Mouse (Mus musculus) brain, embryonic 14.5 days (tissue): ENCODE results near the gene a.

ENCODE experiments used
- CTCF ChIP-seq: fragments of 200-500 bp; IDR thresholded peaks from 2 replicates; pipeline ENCODE4 v1.5.1; 2012; ENCODE audit warnings: inconsistent platforms, mild to moderate bottlenecking, moderate library complexity, borderline replicate concordance; ENCODE audit not compliant: insufficient read depth, insufficient read length; ENCODE audit errors: extremely low read depth
- POLR2A ChIP-seq: fragments of 200-500 bp; IDR thresholded peaks from 2 replicates; pipeline ENCODE4 v1.6.1; 2012; ENCODE audit warnings: mild to moderate bottlenecking, inconsistent platforms, borderline replicate concordance; ENCODE audit not compliant: poor library complexity, insufficient read depth, insufficient read length, severe bottlenecking; ENCODE audit errors: extremely low read depth

- TF ChIP-seq POLR2A = no peak
- TF ChIP-seq CTCF = no peak
These were observed 200.2 kb downstream of the a start for GRCm38 (mm10) chr2:154991411-154991810.
